Mouse (Mus musculus): Measurements from ENCODE around the gene Ddx3x.
"Not testable (repeated sequence)": the region's sequence is repeated elsewhere in the genome, so short reads cannot be mapped to it uniquely, and the experiment has no call there.

The Ddx3x gene

GRCm38 (mm10) chrX:13281329-13282088 is 739 bp downstream of the Ddx3x start:
- peak in 1 of 2 experiments; percentile 77 for DNase-seq (ENCODE audit: low spot score in 2 of 2)

GRCm38 (mm10) chrX:13282089-13282850 is 1.5 kb downstream of the Ddx3x start:
- no peak for DNase-seq (ENCODE audit: low spot score in 2 of 2)

- DNase-seq (ENCODE audit: low spot score in 2 of 2): no peak
Observed at GRCm38 (mm10) chrX:13285772-13286171, 5.0 kb downstream of the Ddx3x start.

- no peak for DNase-seq (ENCODE audit: low spot score in 2 of 2)
Observed at GRCm38 (mm10) chrX:13294505-13295228, 13.9 kb downstream of the Ddx3x start.

GRCm38 (mm10) chrX:13295229-13295571 is 14.4 kb downstream of the Ddx3x start:
- DNase-seq (ENCODE audit: low spot score in 2 of 2): no peak

GRCm38 (mm10) chrX:13296241-13296640 is 15.5 kb downstream of the Ddx3x start:
- not testable (repeated sequence) for DNase-seq (ENCODE audit: low spot score in 2 of 2)

GRCm38 (mm10) chrX:13306190-13306589 is 25.4 kb downstream of the Ddx3x start:
- no peak for DNase-seq (ENCODE audit: low spot score in 2 of 2)

GRCm38 (mm10) chrX:13311396-13311795 is 30.6 kb downstream of the Ddx3x start:
- no peak for DNase-seq (ENCODE audit: low spot score in 2 of 2)

GRCm38 (mm10) chrX:13329611-13330010 is 48.8 kb downstream of the Ddx3x start:
- DNase-seq (ENCODE audit: low spot score in 2 of 2): no peak
